Mouse (Mus musculus) right cerebral cortex, postnatal 36 days (tissue): ENCODE data around the gene Rnf181.
A peak's percentile ranks its signal among the peaks of the same experiment; 100 is the strongest.

ENCODE experiments used
- DNase-seq, 2 experiments: peaks; one replicate each; pipeline ENCODE4 v3.0.0; 2022; ENCODE audit warnings: low spot score in 2 of 2, mixed read lengths in 1 of 2

The Rnf181 gene

GRCm38 (mm10) chr6:72330133-72330532, 36.6 kb downstream of the Rnf181 start:
- DNase-seq, result no peak

GRCm38 (mm10) chr6:72329019-72329418, 37.7 kb downstream of the Rnf181 start:
- DNase-seq, result no peak

GRCm38 (mm10) chr6:72326274-72326673, 40.5 kb downstream of the Rnf181 start:
- peak; percentile 36 to 37 for DNase-seq

GRCm38 (mm10) chr6:72323786-72324508, 42.8 kb downstream of the Rnf181 start:
- no peak for DNase-seq

GRCm38 (mm10) chr6:72322936-72323335, 43.8 kb downstream of the Rnf181 start:
- DNase-seq, result no peak

- DNase-seq, result peak; percentile 21 to 41
Measured at GRCm38 (mm10) chr6:72319019-72319418, 47.7 kb downstream of the Rnf181 start.

GRCm38 (mm10) chr6:72318440-72318839, 48.3 kb downstream of the Rnf181 start:
- no peak for DNase-seq

GRCm38 (mm10) chr6:72316044-72316443, 50.7 kb downstream of the Rnf181 start:
- no peak for DNase-seq

- DNase-seq, result no peak
Measured at GRCm38 (mm10) chr6:72315384-72315783, 51.4 kb downstream of the Rnf181 start.

GRCm38 (mm10) chr6:72313124-72313867, 53.5 kb downstream of the Rnf181 start:
- no peak for DNase-seq

GRCm38 (mm10) chr6:72312198-72312597, 54.6 kb downstream of the Rnf181 start:
- DNase-seq, result no peak
